Mouse (Mus musculus) neural tube, embryonic 14.5 days (tissue): ENCODE results near the gene Gm14296. TPM values are rescaled to one million over a fixed set of nuclear protein-coding genes. Genes with fewer than 3 reads are reported as not detected.
"Not testable (repeated sequence)": the region's sequence is repeated elsewhere in the genome, so short reads cannot be mapped to it uniquely, and the experiment has no call there.

Experiments
- ATAC-seq: fragments of 200-750 bp; cut with Nextera tagmentation; 2 replicates; pipeline ENCODE4 v1.8.0; 2017; ENCODE audit warnings: low read depth, mild to moderate bottlenecking, moderate TSS enrichment, moderate library complexity
- H3K27ac ChIP-seq: fragments of 300-500 bp; sonication (generic); 2 replicates; pipeline ENCODE4 v1.5.1; 2014; ENCODE audit warnings: low read depth, mild to moderate bottlenecking, control low read depth, low read length, moderate library complexity, mixed read lengths
- H3K27me3 ChIP-seq: fragments of 300-500 bp; sonication (generic); 2 replicates; pipeline ENCODE4 v1.6.1; 2014; ENCODE audit warnings: low read length; ENCODE audit not compliant: control insufficient read depth, insufficient read depth
- H3K36me3 ChIP-seq: fragments of 300-500 bp; sonication (generic); 2 replicates; pipeline ENCODE4 v1.6.1; 2014; ENCODE audit warnings: low read length, mixed read lengths; ENCODE audit not compliant: control insufficient read depth, insufficient read depth
- H3K4me1 ChIP-seq: fragments of 300-500 bp; sonication (generic); 2 replicates; pipeline ENCODE4 v1.6.1; 2014; ENCODE audit warnings: low read length; ENCODE audit not compliant: control insufficient read depth, insufficient read depth
- H3K4me2 ChIP-seq: fragments of 300-500 bp; sonication (generic); 2 replicates; pipeline ENCODE4 v1.6.1; 2014; ENCODE audit warnings: mild to moderate bottlenecking, low read depth, low read length, control low read depth
- H3K4me3 ChIP-seq: fragments of 300-500 bp; sonication (generic); 2 replicates; pipeline ENCODE4 v1.5.1; 2014; ENCODE audit warnings: low read depth, low read length, control low read depth, mixed read lengths
- H3K9ac ChIP-seq: fragments of 300-500 bp; sonication (generic); replicated peaks from 2 replicates; pipeline ENCODE4 v1.6.1; 2014; ENCODE audit warnings: low read depth, mild to moderate bottlenecking, control low read depth, low read length, mixed read lengths
- H3K9me3 ChIP-seq: fragments of 300-500 bp; sonication (generic); 2 replicates; pipeline ENCODE4 v1.6.1; 2016; ENCODE audit warnings: low read length; ENCODE audit not compliant: control insufficient read depth
- WGBS: fragments of 180-500 bp; shearing (Covaris S2); extraction: QIAGEN DNeasy Blood & Tissue Kit; methylation state at CpG from one replicate; pipeline ENCODE4 v1.1.7; 2014; 5-methylcytosine and 5-hydroxymethylcytosine counted together
- polyA plus RNA-seq: library from polyadenylated mRNA; unstranded; fragments of >200 nt; fragmentation: Nextera tagmentation; extraction: Ambion mirVana; gene quantifications from 2 replicates; pipeline ENCODE4 v1.2.1, GENCODE M21; 2014

Gene Gm14296
- 9.7 and 13.3 TPM in 2 replicates for polyA plus RNA-seq

GRCm38 (mm10) chr2:176927709-176928108, at the start of gene Gm14296:
TSS of gene Gm14296 (minus strand) at chr2:176927809.
- H3K27ac ChIP-seq, H3K36me3 ChIP-seq, ATAC-seq, H3K4me2 ChIP-seq, H3K4me1 ChIP-seq, H3K9me3 ChIP-seq, H3K4me3 ChIP-seq, H3K27me3 ChIP-seq, H3K9ac ChIP-seq: not testable (repeated sequence)
- WGBS = no CpG with 5 or more reads among the region's 2 CpGs

- not testable (repeated sequence) for H3K27me3 ChIP-seq, H3K4me1 ChIP-seq, H3K9me3 ChIP-seq, H3K36me3 ChIP-seq, ATAC-seq, H3K27ac ChIP-seq, H3K4me3 ChIP-seq, H3K9ac ChIP-seq, H3K4me2 ChIP-seq
- no CpG with 5 or more reads among the region's 1 CpGs for WGBS
These were observed 22.1 kb downstream of the Gm14296 start for GRCm38 (mm10) chr2:176905464-176905863.

Other genes starting within 250 kb of the Gm14296 start
- 38.3 and 41.5 TPM in 2 replicates for gene Gm14305, start 219.5 kb downstream of the Gm14296 start, polyA plus RNA-seq
- 8.4 and 9.1 TPM in 2 replicates for gene Gm14295, start 129.2 kb downstream of the Gm14296 start, polyA plus RNA-seq
- gene Gm14408, start 96.7 kb downstream of the Gm14296 start, polyA plus RNA-seq = not detected in 2 replicates
- 6.0 and 7.4 TPM in 2 replicates for gene Gm14419, start 73.1 kb upstream of the Gm14296 start, polyA plus RNA-seq
- gene Gm14401, start 146.5 kb upstream of the Gm14296 start, polyA plus RNA-seq = 0.22 TPM in 1 of 2 replicates, not detected in the other